Mouse (Mus musculus): ENCODE measurements around the gene Ankrd53. TPM values are rescaled to one million over a fixed set of nuclear protein-coding genes. Genes with fewer than 3 reads are reported as not detected.

Ankrd53 gene
- polyA plus RNA-seq, 1 experiment from 2014 or later, result not detected

Other genes with a start within 250 kb of the Ankrd53 start
- 2.4 and 3.9 TPM in 2 replicates for gene Actg2, start 226.4 kb upstream of the Ankrd53 start, polyA plus RNA-seq (2014; fragmentation: Nextera tagmentation; extraction: Ambion mirVana)
- 20.9 and 24.5 TPM in 2 replicates for gene Stambp, start 189.9 kb upstream of the Ankrd53 start, polyA plus RNA-seq (2014; fragmentation: Nextera tagmentation; extraction: Ambion mirVana)
- not detected in 2 replicates for gene Clec4f, start 106.5 kb upstream of the Ankrd53 start, polyA plus RNA-seq (2014; fragmentation: Nextera tagmentation; extraction: Ambion mirVana)
- gene Cd207, start 84.8 kb upstream of the Ankrd53 start, polyA plus RNA-seq (2014; fragmentation: Nextera tagmentation; extraction: Ambion mirVana), result not detected in 2 replicates
- gene Vax2, start 51.4 kb upstream of the Ankrd53 start, polyA plus RNA-seq (2014; fragmentation: Nextera tagmentation; extraction: Ambion mirVana), result 2.0 and 8.4 TPM in 2 replicates
- gene Atp6v1b1, start 19.7 kb upstream of the Ankrd53 start, polyA plus RNA-seq (2014; fragmentation: Nextera tagmentation; extraction: Ambion mirVana), result 0.22 TPM in 1 of 2 replicates, not detected in the other
- gene Tex261, start 13.2 kb downstream of the Ankrd53 start, polyA plus RNA-seq (2014; fragmentation: Nextera tagmentation; extraction: Ambion mirVana), result 53.5 and 56.8 TPM in 2 replicates
- 28.7 and 28.9 TPM in 2 replicates for gene Nagk, start 32.3 kb downstream of the Ankrd53 start, polyA plus RNA-seq (2014; fragmentation: Nextera tagmentation; extraction: Ambion mirVana)
- gene Paip2b, start 69.1 kb downstream of the Ankrd53 start, polyA plus RNA-seq (2014; fragmentation: Nextera tagmentation; extraction: Ambion mirVana), result 20.1 and 21.7 TPM in 2 replicates
- gene Zfp638, start 104.5 kb downstream of the Ankrd53 start, polyA plus RNA-seq (2014; fragmentation: Nextera tagmentation; extraction: Ambion mirVana), result 101 and 116 TPM in 2 replicates
- gene Dysf, start 245.9 kb downstream of the Ankrd53 start, polyA plus RNA-seq (2014; fragmentation: Nextera tagmentation; extraction: Ambion mirVana), result 5.6 and 7.8 TPM in 2 replicates

All from embryonic facial prominence, embryonic 11.5 days (tissue).